Mouse (Mus musculus) MEL (cell line): ENCODE results near the gene Iqsec3. TPM values are rescaled to one million over a fixed set of nuclear protein-coding genes. Genes with fewer than 3 reads are reported as not detected.

Source experiments
- DNase-seq: peaks from one replicate; pipeline ENCODE4 v3.0.0; 2011; ENCODE audit warnings: low read depth, low spot score
- H3K27ac ChIP-seq: 2 replicates; pipeline ENCODE4 v1.5.1; 2012; ENCODE audit warnings: low read depth, mild to moderate bottlenecking, control low read depth, low read length, moderate library complexity; ENCODE audit not compliant: control insufficient read depth
- H3K27me3 ChIP-seq, 2 experiments: fragments of 150-350 bp in 1 of 2; sonication (generic) in 1 of 2; 2 replicates each; pipeline ENCODE4 v1.6.1; 2012; ENCODE audit warnings: low read length in 2 of 2, mild to moderate bottlenecking in 2 of 2, improper control_type of control experiment in 1 of 2, moderate library complexity in 1 of 2; ENCODE audit not compliant: insufficient read depth in 2 of 2, control insufficient read depth in 1 of 2
- H3K36me3 ChIP-seq, 2 experiments: 2 replicates each; pipeline ENCODE4 v1.6.1; 2012 to 2014; ENCODE audit warnings: low read length in 2 of 2, improper control_type of control experiment in 1 of 2, inconsistent platforms in 1 of 2, mild to moderate bottlenecking in 1 of 2; ENCODE audit not compliant: insufficient read depth in 2 of 2, control insufficient read depth in 1 of 2
- H3K4me1 ChIP-seq, 2 experiments: fragments of 150-350 bp in 1 of 2; sonication (generic) in 1 of 2; 2 replicates each; pipeline ENCODE4 v1.6.1; 2012; ENCODE audit warnings: low read length in 2 of 2, improper control_type of control experiment in 1 of 2, mild to moderate bottlenecking in 1 of 2; ENCODE audit not compliant: insufficient read depth in 2 of 2, control insufficient read depth in 1 of 2
- H3K4me3 ChIP-seq, 2 experiments: fragments of 150-350 bp in 1 of 2; sonication (generic) in 1 of 2; 2 replicates each; pipeline ENCODE4 v1.5.1; 2012; ENCODE audit warnings: low read depth in 2 of 2, low read length in 2 of 2, mild to moderate bottlenecking in 2 of 2, moderate library complexity in 2 of 2, control low read depth in 1 of 2, improper control_type of control experiment in 1 of 2; ENCODE audit not compliant: control insufficient read depth in 1 of 2, insufficient read depth in 1 of 2
- H3K79me2 ChIP-seq: 2 replicates; pipeline ENCODE4 v1.6.1; 2012; ENCODE audit warnings: mild to moderate bottlenecking, low read length, moderate library complexity; ENCODE audit not compliant: control insufficient read depth, poor library complexity, insufficient read depth
- H3K9ac ChIP-seq: 2 replicates; pipeline ENCODE4 v1.6.1; 2012; ENCODE audit warnings: low read depth, mild to moderate bottlenecking, control low read depth, low read length, moderate library complexity; ENCODE audit not compliant: control insufficient read depth, poor library complexity, severe bottlenecking
- H3K9me3 ChIP-seq: fragments of 150-350 bp; sonication (generic); replicated peaks from 2 replicates; pipeline ENCODE4 v1.6.1; 2012; ENCODE audit warnings: mild to moderate bottlenecking, low read length, improper control_type of control experiment, moderate library complexity; ENCODE audit not compliant: insufficient read depth
- CHD2 ChIP-seq: IDR thresholded peaks from 2 replicates; pipeline ENCODE4 v1.6.1; 2011; ENCODE audit warnings: low read length, improper control_type of control experiment
- CTCF ChIP-seq, 3 experiments: IDR thresholded peaks in 2 of 3; conservative IDR thresholded peaks in 1 of 3; 2 replicates each; pipeline ENCODE4 v1.5.1; 2011 to 2012; ENCODE audit warnings: low read length in 3 of 3, low read depth in 2 of 3, mild to moderate bottlenecking in 2 of 3, improper control_type of control experiment in 1 of 3, inconsistent platforms in 1 of 3, mixed read lengths in 1 of 3, moderate library complexity in 1 of 3; ENCODE audit not compliant: control insufficient read depth in 1 of 3, insufficient read depth in 1 of 3, poor library complexity in 1 of 3, severe bottlenecking in 1 of 3
- E2F4 ChIP-seq: IDR thresholded peaks from 2 replicates; pipeline ENCODE4 v1.6.1; 2011; ENCODE audit warnings: low read depth, low read length, improper control_type of control experiment, borderline replicate concordance
- EP300 ChIP-seq, 2 experiments: IDR thresholded peaks; 2 replicates each; pipeline ENCODE4 v1.6.1; 2011; ENCODE audit warnings: improper control_type of control experiment in 2 of 2, low read length in 2 of 2, low read depth in 1 of 2, mild to moderate bottlenecking in 1 of 2
- ETS1 ChIP-seq: IDR thresholded peaks from 2 replicates; pipeline ENCODE4 v1.6.1; 2012; ENCODE audit warnings: low read depth, mild to moderate bottlenecking, inconsistent platforms, low read length, improper control_type of control experiment, moderate library complexity
- GATA1 ChIP-seq: IDR thresholded peaks from 2 replicates; pipeline ENCODE4 v1.6.1; 2011; ENCODE audit warnings: low read depth, low read length, improper control_type of control experiment
- HCFC1 ChIP-seq: IDR thresholded peaks from 2 replicates; pipeline ENCODE4 v1.6.1; 2012; ENCODE audit warnings: low read depth, mild to moderate bottlenecking, inconsistent platforms, low read length, improper control_type of control experiment, moderate library complexity
- MAFK ChIP-seq: IDR thresholded peaks from 2 replicates; pipeline ENCODE4 v1.6.1; 2011; ENCODE audit warnings: low read depth, mild to moderate bottlenecking, low read length, improper control_type of control experiment, borderline replicate concordance
- MAX ChIP-seq: IDR thresholded peaks from 2 replicates; pipeline ENCODE4 v1.6.1; 2011; ENCODE audit warnings: low read length, improper control_type of control experiment
- MAZ ChIP-seq: IDR thresholded peaks from 2 replicates; pipeline ENCODE4 v1.6.1; 2012; ENCODE audit warnings: low read depth, mild to moderate bottlenecking, inconsistent platforms, low read length, improper control_type of control experiment
- MEF2A ChIP-seq: IDR thresholded peaks from 2 replicates; pipeline ENCODE4 v1.6.1; 2014; ENCODE audit warnings: low read depth, mild to moderate bottlenecking, inconsistent platforms, low read length, improper control_type of control experiment; ENCODE audit not compliant: poor library complexity, insufficient replicate concordance, severe bottlenecking; ENCODE audit errors: extremely low read depth
- MXI1 ChIP-seq: IDR thresholded peaks from 2 replicates; pipeline ENCODE4 v1.6.1; 2011; ENCODE audit warnings: mild to moderate bottlenecking, low read depth, low read length, improper control_type of control experiment
- MYB ChIP-seq: IDR thresholded peaks from 2 replicates; pipeline ENCODE4 v1.6.1; 2011; ENCODE audit warnings: mild to moderate bottlenecking, low read depth, low read length, improper control_type of control experiment
- NRF1 ChIP-seq: IDR thresholded peaks from 2 replicates; pipeline ENCODE4 v1.6.1; 2014; ENCODE audit warnings: low read depth, mild to moderate bottlenecking, inconsistent platforms, low read length, improper control_type of control experiment, moderate library complexity; ENCODE audit not compliant: poor library complexity, insufficient read depth, severe bottlenecking
- POLR2A ChIP-seq, 2 experiments: IDR thresholded peaks; 2 replicates each; pipeline ENCODE4 v1.6.1; 2011 to 2012; ENCODE audit warnings: low read length in 2 of 2, mild to moderate bottlenecking in 2 of 2, control low read depth in 1 of 2, improper control_type of control experiment in 1 of 2, low read depth in 1 of 2, moderate library complexity in 1 of 2; ENCODE audit not compliant: control insufficient read depth in 1 of 2, insufficient read depth in 1 of 2, poor library complexity in 1 of 2
- POLR2AphosphoS2 ChIP-seq: IDR thresholded peaks from 2 replicates; pipeline ENCODE4 v1.6.1; 2011; ENCODE audit warnings: low read length, improper control_type of control experiment
- POLR2AphosphoS5 ChIP-seq: IDR thresholded peaks from 2 replicates; pipeline ENCODE4 v1.6.1; 2012; ENCODE audit warnings: low read depth, borderline replicate concordance, mild to moderate bottlenecking, inconsistent platforms, low read length, moderate library complexity, mixed read lengths
- RAD21 ChIP-seq: IDR thresholded peaks from 2 replicates; pipeline ENCODE4 v1.6.1; 2011; ENCODE audit warnings: mild to moderate bottlenecking, low read depth, low read length, improper control_type of control experiment
- SIN3A ChIP-seq: IDR thresholded peaks from 2 replicates; pipeline ENCODE4 v1.6.1; 2012; ENCODE audit warnings: low read length, improper control_type of control experiment, inconsistent platforms
- TAL1 ChIP-seq: IDR thresholded peaks from 2 replicates; pipeline ENCODE4 v1.6.1; 2012; ENCODE audit warnings: mild to moderate bottlenecking, inconsistent platforms, low read length, moderate library complexity, mixed read lengths
- TCF12 ChIP-seq: IDR thresholded peaks from 2 replicates; pipeline ENCODE4 v1.6.1; 2014; ENCODE audit warnings: low read depth, mild to moderate bottlenecking, inconsistent platforms, low read length, improper control_type of control experiment, moderate library complexity
- UBTF ChIP-seq: IDR thresholded peaks from 2 replicates; pipeline ENCODE4 v1.6.1; 2012; ENCODE audit warnings: low read depth, mild to moderate bottlenecking, inconsistent platforms, low read length, improper control_type of control experiment, moderate library complexity, borderline replicate concordance; ENCODE audit not compliant: insufficient read depth
- USF1 ChIP-seq: IDR thresholded peaks from 2 replicates; pipeline ENCODE4 v1.6.1; 2014; ENCODE audit warnings: low read depth, mild to moderate bottlenecking, inconsistent platforms, low read length, improper control_type of control experiment, moderate library complexity
- ZMIZ1 ChIP-seq: IDR thresholded peaks from 2 replicates; pipeline ENCODE4 v1.6.1; 2012; ENCODE audit warnings: low read depth, mild to moderate bottlenecking, inconsistent platforms, low read length, improper control_type of control experiment, moderate library complexity
- polyA plus RNA-seq, 2 experiments: library from polyadenylated mRNA; stranded (reverse) in 1 of 2; unstranded in 1 of 2; fragments of >175 nt in 1 of 2; fragments of >200 nt in 1 of 2; gene quantifications; 2 replicates each; pipeline versions ENCODE4 v1.2.1 to v1.2.4; 2012; ENCODE audit warnings: low replicate concordance in 2 of 2, low read depth in 1 of 2; ENCODE audit not compliant: insufficient read length in 2 of 2, insufficient read depth in 1 of 2, missing spikeins in 1 of 2
- total RNA-seq: library from RNA; depleted of rRNA; stranded (reverse); fragments of 300-350 nt; gene quantifications from 2 replicates; pipeline ENCODE4 v1.2.3, GENCODE M21; 2012

Gene Iqsec3
- total and polyA plus RNA-seq, 3 experiments: 0.04 TPM; not detected in 2

GRCm38 (mm10) chr6:121401140-121401539, 72.3 kb downstream of the Iqsec3 start:
- H3K36me3 ChIP-seq: no peaks in the 10 kb centered on the region
- no peak for DNase-seq
- H3K27me3 ChIP-seq: no peaks in the 10 kb centered on the region
- H3K9me3 ChIP-seq: no peaks in the 10 kb centered on the region
- no peak overlapping the region for H3K27ac ChIP-seq
- no peak overlapping the region for H3K9ac ChIP-seq
- no peaks in the 10 kb centered on the region for H3K4me1 ChIP-seq
- no peaks in the 10 kb centered on the region for H3K79me2 ChIP-seq
- H3K4me3 ChIP-seq: no peak overlapping the region
- no peak for TF ChIP-seq CTCF (IDR thresholded peaks at IDR 0.05 in 2 of 3, conservative IDR thresholded peaks at IDR 0.05 in 1 of 3; ENCODE audit: control insufficient read depth in 1 of 3, insufficient read depth in 1 of 3, low read depth in 2 of 3, low read length in 3 of 3, poor library complexity in 1 of 3, severe bottlenecking in 1 of 3)
- no peak for TF ChIP-seq POLR2A (IDR thresholded peaks at IDR 0.05; ENCODE audit: control insufficient read depth in 1 of 2, insufficient read depth in 1 of 2, low read depth in 1 of 2, low read length in 2 of 2, poor library complexity in 1 of 2)
- no peak for TF ChIP-seq ETS1
- TF ChIP-seq MAZ: no peak
- TF ChIP-seq EP300 (IDR thresholded peaks at IDR 0.05; ENCODE audit: low read depth in 1 of 2, low read length in 2 of 2): no peak
- TF ChIP-seq, all 39 proteins: peak for 0

GRCm38 (mm10) chr6:121392610-121393252, 80.7 kb downstream of the Iqsec3 start:
- no peak for DNase-seq
- Histone ChIP-seq H3K79me2 (no peaks in the 10 kb centered on the region), H3K27me3 (no peaks in the 10 kb centered on the region), H3K9ac (no peak overlapping the region), H3K27ac (no peak overlapping the region), H3K4me1 (no peaks in the 10 kb centered on the region), H3K4me3 (no peak overlapping the region), H3K9me3 (no peaks in the 10 kb centered on the region), H3K36me3 (no peaks in the 10 kb centered on the region)
- TF ChIP-seq POLR2AphosphoS5 (no peak), GATA1 (no peak), MAX (no peak), NRF1 (no peak), TCF12 (no peak), ZMIZ1 (no peak), TAL1 (no peak), RAD21 (no peak), MEF2A (no peak)

GRCm38 (mm10) chr6:121385397-121385796, 88.1 kb downstream of the Iqsec3 start:
- no peaks in the 10 kb centered on the region for H3K27me3 ChIP-seq
- TF ChIP-seq POLR2AphosphoS2: no peak
- no peak for TF ChIP-seq MEF2A
- no peak for TF ChIP-seq NRF1
- no peak for TF ChIP-seq EP300 (IDR thresholded peaks at IDR 0.05; ENCODE audit: low read depth in 1 of 2, low read length in 2 of 2)
- no peak for TF ChIP-seq TAL1
- no peak for TF ChIP-seq UBTF
- no peak for TF ChIP-seq HCFC1
- no peak for TF ChIP-seq MAFK
- TF ChIP-seq E2F4: no peak
- TF ChIP-seq CTCF (IDR thresholded peaks at IDR 0.05 in 2 of 3, conservative IDR thresholded peaks at IDR 0.05 in 1 of 3; ENCODE audit: control insufficient read depth in 1 of 3, insufficient read depth in 1 of 3, low read depth in 2 of 3, low read length in 3 of 3, poor library complexity in 1 of 3, severe bottlenecking in 1 of 3): no peak
- no peak for TF ChIP-seq MYB
- TF ChIP-seq SIN3A: no peak
- TF ChIP-seq MXI1: no peak
- no peak for TF ChIP-seq USF1
- no peak for TF ChIP-seq MAX
- no peak for TF ChIP-seq CHD2
- H3K9ac ChIP-seq: no peak overlapping the region
- H3K9me3 ChIP-seq: no peaks in the 10 kb centered on the region
- H3K4me1 ChIP-seq: no peaks in the 10 kb centered on the region
- H3K79me2 ChIP-seq: no peaks in the 10 kb centered on the region
- H3K4me3 ChIP-seq: no peak overlapping the region
- H3K36me3 ChIP-seq: no peaks in the 10 kb centered on the region
- H3K27ac ChIP-seq: no peak overlapping the region
- DNase-seq: no peak
